Mouse (Mus musculus) c-Kit-positive CD71-positive TER-119-positive erythroid progenitor cells, embryonic 14.5 days (primary cell): Measurements from ENCODE around the gene Olfr785.
"Not testable (repeated sequence)": the region's sequence is repeated elsewhere in the genome, so short reads cannot be mapped to it uniquely, and the experiment has no call there.

ENCODE experiments used
- DNase-seq: peaks from one replicate; pipeline ENCODE4 v3.0.0-alpha.2; 2013; ENCODE audit warnings: low spot score

Olfr785 gene

DNA sequence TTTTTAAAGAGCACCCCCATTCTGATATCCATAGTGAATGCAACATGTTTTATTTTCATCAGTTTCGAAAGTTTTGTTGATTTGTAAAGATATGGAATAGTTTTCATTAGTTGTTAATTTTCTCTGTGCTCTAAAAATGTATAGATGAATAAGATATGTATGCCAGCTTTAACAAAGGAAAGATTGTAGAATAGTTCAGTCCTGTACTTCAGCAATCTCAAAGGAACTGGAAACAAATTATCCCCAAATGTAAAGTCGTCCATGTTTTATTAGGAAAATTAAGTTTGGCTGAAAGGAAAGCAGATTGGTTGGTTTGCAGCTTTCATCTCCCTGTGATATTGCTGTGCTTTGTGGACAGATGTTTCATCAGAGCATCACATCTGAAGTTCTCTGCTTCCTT is at the start of gene Olfr785:
Gene Olfr785 (plus strand): TSS at position 301 of the 400 bp plus-strand sequence.
- DNase-seq = no peak

GRCm38 (mm10) chr10:129356496-129356895 is 48.7 kb upstream of the Olfr785 start:
- DNase-seq = not testable (repeated sequence)

DNA sequence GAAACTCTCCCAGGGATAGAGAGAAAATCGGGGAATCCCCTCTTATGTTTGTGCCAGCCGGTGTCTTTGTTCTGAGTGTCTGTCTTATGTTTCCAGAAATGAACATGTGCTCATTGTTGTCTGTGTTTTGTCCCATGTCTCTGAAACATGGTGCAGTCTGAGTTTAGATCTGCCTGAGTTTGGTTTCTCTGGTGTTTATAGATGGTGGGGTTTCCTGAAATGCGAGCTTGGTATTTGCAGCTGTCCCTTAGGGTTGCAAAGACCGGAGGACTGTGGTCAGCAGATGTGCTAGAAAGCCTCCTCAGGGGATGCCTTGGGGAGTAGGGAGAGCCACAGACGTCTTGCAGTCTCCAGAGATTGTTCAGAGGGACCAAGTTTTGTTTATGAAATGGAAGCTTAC is 47.9 kb upstream of the Olfr785 start:
- no peak for DNase-seq

GRCm38 (mm10) chr10:129374051-129374450 is 31.2 kb upstream of the Olfr785 start:
- not testable (repeated sequence) for DNase-seq

GRCm38 (mm10) chr10:129383783-129384182 is 21.4 kb upstream of the Olfr785 start, which contains the start of gene Olfr784:
Olfr784 (plus strand) TSS chr10:129384083.
- DNase-seq = no peak

DNA sequence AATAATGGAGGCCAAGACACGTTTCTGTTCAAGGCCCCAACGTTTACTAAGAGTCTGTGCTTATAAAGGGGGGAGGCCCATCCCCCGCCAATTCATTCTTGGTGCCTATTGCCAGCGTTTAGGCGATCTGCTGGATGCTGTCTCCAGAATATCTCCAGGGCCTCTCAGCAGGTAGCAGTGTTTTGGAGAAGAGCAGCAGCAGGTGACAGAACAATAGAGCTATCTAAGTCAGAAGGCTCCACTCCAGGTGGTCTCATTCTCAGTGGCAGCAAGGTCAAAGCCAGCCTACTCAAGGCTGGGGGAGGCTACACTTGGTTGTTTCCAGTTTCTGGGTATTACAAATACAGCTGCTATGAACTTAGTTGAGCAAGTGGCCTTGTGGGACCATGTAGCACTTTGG is 4.3 kb upstream of the Olfr785 start:
- DNase-seq = no peak

GRCm38 (mm10) chr10:129427006-129427405 is 21.8 kb downstream of the Olfr785 start, which contains the start of gene Olfr786:
Olfr786 (plus strand) TSS chr10:129427306.
- DNase-seq = no peak
